Mouse (Mus musculus) testis, adult 2 months (tissue): ENCODE results near the gene Dapk2. TPM values are rescaled to one million over a fixed set of nuclear protein-coding genes. Genes with fewer than 3 reads are reported as not detected.

Source experiments
- H3K27ac ChIP-seq: fragments of 200-500 bp; 2 replicates; pipeline ENCODE4 v1.5.1; 2012; ENCODE audit warnings: low read depth, low read length; ENCODE audit not compliant: control insufficient read depth, insufficient read depth
- H3K27me3 ChIP-seq: fragments of 200-500 bp; 2 replicates; pipeline ENCODE4 v1.6.1; 2012; ENCODE audit warnings: mild to moderate bottlenecking, low read length, moderate library complexity; ENCODE audit not compliant: control insufficient read depth, insufficient read depth
- H3K36me3 ChIP-seq: fragments of 200-500 bp; 2 replicates; pipeline ENCODE4 v1.6.1; 2012; ENCODE audit warnings: mild to moderate bottlenecking, low read length; ENCODE audit not compliant: control insufficient read depth, insufficient read depth
- H3K4me1 ChIP-seq: fragments of 200-500 bp; 2 replicates; pipeline ENCODE4 v1.6.1; 2012; ENCODE audit warnings: low read length; ENCODE audit not compliant: control insufficient read depth, insufficient read depth
- H3K4me3 ChIP-seq: fragments of 200-500 bp; 2 replicates; pipeline ENCODE4 v1.5.1; 2012; ENCODE audit warnings: low read depth, mild to moderate bottlenecking, low read length, moderate library complexity, mixed read lengths; ENCODE audit not compliant: control insufficient read depth
- CTCF ChIP-seq: fragments of 200-500 bp; IDR thresholded peaks from 2 replicates; pipeline ENCODE4 v1.5.1; 2012; ENCODE audit warnings: low read depth, mild to moderate bottlenecking, inconsistent platforms, low read length, moderate library complexity; ENCODE audit not compliant: control insufficient read depth, insufficient read depth, insufficient replicate concordance
- POLR2A ChIP-seq: fragments of 200-500 bp; IDR thresholded peaks from 2 replicates; pipeline ENCODE4 v1.6.1; 2012; ENCODE audit warnings: low read depth, mild to moderate bottlenecking, inconsistent platforms, low read length, moderate library complexity; ENCODE audit not compliant: control insufficient read depth
- polyA plus RNA-seq: library from polyadenylated mRNA; depleted of rRNA; stranded (reverse); fragments of >200 nt; gene quantifications from 2 replicates; pipeline ENCODE4 v1.2.3, GENCODE M21; 2012

The Dapk2 gene
- polyA plus RNA-seq, 1 experiment, result 0.67 TPM

- H3K4me1 ChIP-seq, result peaks cover 12% of the 10 kb centered on the region
- TF ChIP-seq POLR2A (peak; percentile 89), CTCF (no peak)
Observed at GRCm38 (mm10) chr9:66126456-66127192, 31.4 kb upstream of the Dapk2 start, which contains the start of the genes Snx1 and Ciao2a. Gene Snx1 (minus strand): TSS chr9:66126587. Gene Ciao2a (plus strand): TSS chr9:66126611.

GRCm38 (mm10) chr9:66127193-66127546, 30.9 kb upstream of the Dapk2 start:
- H3K4me3 ChIP-seq, result peak overlapping the region; percentile 99
- H3K4me1 ChIP-seq, result peaks cover 12% of the 10 kb centered on the region
- TF ChIP-seq POLR2A (no peak), CTCF (no peak)
- H3K36me3 ChIP-seq, result no peaks in the 10 kb centered on the region
- no peaks in the 10 kb centered on the region for H3K27me3 ChIP-seq
- peak overlapping the region; percentile 85 for H3K27ac ChIP-seq

More at GRCm38 (mm10) chr9:66126456-66127192, 31.4 kb upstream of the Dapk2 start, which contains the start of the genes Snx1 and Ciao2a:
- Histone ChIP-seq H3K36me3 (no peaks in the 10 kb centered on the region), H3K27me3 (no peaks in the 10 kb centered on the region), H3K27ac (peak within 1 kb of the TSS; percentile 85), H3K4me3 (peak within 1 kb of the TSS; percentile 99)

DNA sequence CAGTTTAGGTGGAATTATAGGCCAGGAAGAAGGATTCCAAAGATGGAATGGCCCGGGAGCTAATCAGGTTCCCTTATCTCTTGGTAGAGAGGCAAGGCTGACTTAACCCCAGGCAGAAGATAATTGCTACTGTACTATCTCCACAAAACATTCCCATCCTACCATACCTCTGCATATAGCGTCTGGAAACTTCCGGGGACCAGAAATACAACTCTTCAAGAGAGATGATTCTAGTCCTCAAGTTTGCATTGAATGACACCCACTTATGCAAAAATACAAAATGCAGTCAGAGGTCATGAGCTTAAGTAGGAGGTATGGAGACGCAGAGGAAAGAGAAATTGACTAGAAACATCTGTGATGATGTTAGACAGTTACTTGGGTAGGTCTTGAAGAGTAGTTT, 30.1 kb upstream of the Dapk2 start:
- Histone ChIP-seq H3K4me3 (no peak overlapping the region), H3K36me3 (no peaks in the 10 kb centered on the region)

DNA sequence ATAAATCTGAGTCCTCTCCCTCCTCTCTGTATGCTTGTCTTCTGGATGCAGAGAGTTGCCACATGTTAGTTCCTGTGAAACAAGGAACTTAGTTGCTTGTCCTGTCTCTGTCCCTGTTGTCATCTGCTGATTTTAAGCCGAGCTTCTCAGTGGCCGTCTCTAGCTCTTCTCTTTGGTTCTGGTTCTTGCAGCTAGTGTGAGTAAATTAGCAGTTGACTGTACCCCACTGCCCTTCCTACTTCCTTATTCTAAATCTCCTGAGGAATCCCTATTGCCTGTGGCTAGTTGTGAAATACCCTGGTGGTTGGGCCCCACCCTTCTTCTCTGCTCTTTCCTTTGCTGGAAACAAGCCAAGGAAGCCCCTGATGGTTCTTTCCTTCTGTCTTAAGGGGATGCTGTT, 26.6 kb upstream of the Dapk2 start:
- Histone ChIP-seq H3K27me3 (no peaks in the 10 kb centered on the region), H3K27ac (no peak overlapping the region), H3K4me3 (no peak overlapping the region), H3K4me1 (0 out of 2 replicates have a peak, but pooled peaks cover 2% of the 10 kb centered on the region), H3K36me3 (no peaks in the 10 kb centered on the region; the same call in 1 of the 2 replicates)
- TF ChIP-seq CTCF (no peak), POLR2A (no peak)

More for the DNA sequence above, 30.1 kb upstream of the Dapk2 start:
- TF ChIP-seq CTCF (no peak), POLR2A (no peak)
- Histone ChIP-seq H3K4me1 (peaks cover 12% of the 10 kb centered on the region), H3K27ac (no peak overlapping the region), H3K27me3 (no peaks in the 10 kb centered on the region)

GRCm38 (mm10) chr9:66135967-66136366, 22.1 kb upstream of the Dapk2 start:
- no peaks in the 10 kb centered on the region for H3K27me3 ChIP-seq
- no peaks in the 10 kb centered on the region for H3K4me1 ChIP-seq
- peaks cover 2% of the 10 kb centered on the region; the same call in 1 of the 2 replicates for H3K36me3 ChIP-seq
- no peak overlapping the region for H3K4me3 ChIP-seq
- TF ChIP-seq POLR2A (no peak), CTCF (peak; percentile 37; the same call in 1 of the 2 replicates)
- H3K27ac ChIP-seq, result no peak overlapping the region

DNA sequence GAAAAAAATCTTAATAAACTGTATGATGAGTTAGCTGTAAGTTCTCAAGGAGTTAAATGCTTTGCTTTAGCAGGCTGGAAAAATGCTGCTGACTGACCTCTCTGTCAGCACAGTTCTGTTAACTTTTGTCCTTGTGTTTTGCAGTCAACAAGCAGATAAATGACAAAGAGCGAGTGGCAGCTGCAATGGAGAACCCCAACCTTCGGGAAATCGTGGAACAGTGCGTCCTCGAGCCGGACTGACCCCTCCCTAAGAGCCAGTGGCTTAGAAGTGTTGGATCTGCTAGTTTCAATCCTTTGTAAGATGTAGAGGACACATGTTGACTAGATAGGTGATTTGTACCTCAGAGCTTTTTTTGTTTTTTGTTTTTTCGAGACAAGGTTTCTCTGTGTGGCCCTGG, 19.8 kb upstream of the Dapk2 start:
- H3K36me3 ChIP-seq, result peaks cover 2% of the 10 kb centered on the region; the same call in 1 of the 2 replicates
- TF ChIP-seq POLR2A, result no peak
- TF ChIP-seq CTCF, result no peak
- no peaks in the 10 kb centered on the region for H3K27me3 ChIP-seq

DNA sequence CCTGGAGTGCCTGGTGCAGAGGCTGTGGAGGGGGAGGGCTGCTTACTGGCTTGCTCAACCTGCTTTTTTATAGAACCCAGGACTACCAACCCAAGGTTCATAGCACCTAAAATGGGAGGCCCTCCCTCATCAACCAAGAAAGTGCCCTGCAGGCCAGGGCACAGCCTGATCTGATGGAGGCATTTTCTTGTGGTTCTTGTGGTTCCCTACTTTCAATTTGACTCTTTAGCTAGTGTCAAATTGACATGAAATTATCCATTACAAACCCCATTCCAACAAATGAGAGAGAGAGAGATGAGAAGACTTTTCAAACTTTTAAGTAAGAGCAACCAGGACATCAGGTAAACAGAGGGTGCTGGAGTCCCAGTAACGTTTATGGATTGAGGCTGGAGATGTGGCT, 15.8 kb upstream of the Dapk2 start:
- no peak for TF ChIP-seq POLR2A
- TF ChIP-seq CTCF, result no peak
- no peaks in the 10 kb centered on the region for H3K27me3 ChIP-seq
- H3K4me3 ChIP-seq, result no peak overlapping the region

More for the DNA sequence above, 19.8 kb upstream of the Dapk2 start:
- no peaks in the 10 kb centered on the region for H3K4me1 ChIP-seq
- no peak overlapping the region for H3K4me3 ChIP-seq
- H3K27ac ChIP-seq, result 0 out of 2 replicates have a peak overlapping the region, but pooled peaks have one; percentile 25

More for the DNA sequence above, 15.8 kb upstream of the Dapk2 start:
- Histone ChIP-seq H3K4me1 (no peaks in the 10 kb centered on the region), H3K27ac (no peak overlapping the region), H3K36me3 (peaks cover 2% of the 10 kb centered on the region; the same call in 1 of the 2 replicates)
